Mouse (Mus musculus): ENCODE results near the gene Ets1. TPM values are rescaled to one million over a fixed set of nuclear protein-coding genes. Genes with fewer than 3 reads are reported as not detected.

Ets1 gene
- polyA plus RNA-seq, 1 experiment from 2014 or later: 48.3 TPM

GRCm38 (mm10) chr9:32778866-32779265 lies 142.8 kb downstream of the Ets1 start:
- H3K27me3 ChIP-seq: no peaks in the 10 kb centered on the region
- in situ Hi-C loops (cut with MboI; ENCODE audit: low pct_unique_long_range_greater_than_20kb): no loop called here
- no peak for DNase-seq (ENCODE audit: low read depth, low spot score)
- POLR2A ChIA-PET: interaction anchor here (1.1 kb wide), 1 partner anchor 13 kb away, joined by 3 read pairs; no protein-coding TSS in a partner anchor
- ATAC-seq: no peak
- CTCF ChIA-PET: interaction anchor here (1.4 kb wide), 1 partner anchor 20 kb away, joined by 3 read pairs; no protein-coding TSS in a partner anchor
- no peak for TF ChIP-seq CTCF (IDR thresholded peaks at IDR 0.05)

DNA sequence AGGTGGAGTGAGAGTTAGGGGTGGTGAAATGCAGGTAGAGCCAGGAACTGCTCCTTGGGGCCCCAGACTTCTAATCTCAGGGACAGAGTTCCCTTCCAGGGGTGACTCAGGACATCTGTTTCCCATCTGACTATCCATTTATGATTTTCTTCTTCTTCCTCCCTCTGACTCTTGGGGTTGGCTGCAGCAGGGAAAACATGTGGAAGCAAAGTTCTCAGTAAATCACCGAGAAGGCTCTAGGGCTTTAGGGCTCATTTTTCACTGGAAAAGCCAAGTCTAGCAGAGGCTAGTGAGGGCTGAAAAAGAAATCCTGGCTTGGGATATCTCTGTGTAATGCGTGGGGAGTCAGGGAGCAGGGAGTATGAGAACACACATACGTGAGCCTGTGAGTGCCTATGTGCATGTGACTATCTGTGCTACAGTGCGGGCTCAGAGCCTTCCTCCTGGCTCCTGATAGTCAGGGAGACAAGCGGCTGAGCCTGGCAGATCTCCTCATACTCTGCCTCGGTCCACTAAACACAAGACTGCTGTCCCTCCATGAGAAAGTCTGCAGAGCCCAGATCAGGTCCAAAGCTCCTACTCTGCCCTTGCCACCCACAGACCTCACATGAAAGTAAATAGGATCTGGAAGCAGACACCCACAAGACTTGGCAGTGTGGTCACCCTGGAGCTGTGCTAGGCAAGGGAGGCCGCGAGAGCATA lies 146.5 kb downstream of the Ets1 start:
- CTCF ChIA-PET: interaction anchor here (0.8 to 0.9 kb wide), 2 partner anchors 9 to 14 kb away, joined by 3 read pairs; no protein-coding TSS in a partner anchor
- H3K27me3 ChIP-seq: no peaks in the 10 kb centered on the region
- in situ Hi-C loops (cut with MboI; ENCODE audit: low pct_unique_long_range_greater_than_20kb): no loop called here
- ATAC-seq: no peak
- POLR2A ChIA-PET: no interaction called here
- no peak for TF ChIP-seq CTCF (IDR thresholded peaks at IDR 0.05)
- DNase-seq (ENCODE audit: low read depth, low spot score): no peak

GRCm38 (mm10) chr9:32787091-32787490 lies 151.1 kb downstream of the Ets1 start:
- no peaks in the 10 kb centered on the region for H3K27me3 ChIP-seq
- ChIA-PET CTCF (no interaction called here), POLR2A (interaction anchor here (0.6 kb wide), 1 partner anchor 13 kb away, joined by 3 read pairs; no protein-coding TSS in a partner anchor)
- TF ChIP-seq CTCF (IDR thresholded peaks at IDR 0.05): no peak
- no peak for ATAC-seq
- in situ Hi-C loops (cut with MboI; ENCODE audit: low pct_unique_long_range_greater_than_20kb): no loop called here
- DNase-seq (ENCODE audit: low read depth, low spot score): no peak

- no peak for TF ChIP-seq CTCF (IDR thresholded peaks at IDR 0.05)
- ChIA-PET CTCF (no interaction called here), POLR2A (no interaction called here)
- DNase-seq (ENCODE audit: low read depth, low spot score): no peak
- H3K27me3 ChIP-seq: no peaks in the 10 kb centered on the region
- ATAC-seq: no peak
- in situ Hi-C loops (cut with MboI; ENCODE audit: low pct_unique_long_range_greater_than_20kb): no loop called here
Measured at GRCm38 (mm10) chr9:32787615-32788014, 151.6 kb downstream of the Ets1 start.

DNA sequence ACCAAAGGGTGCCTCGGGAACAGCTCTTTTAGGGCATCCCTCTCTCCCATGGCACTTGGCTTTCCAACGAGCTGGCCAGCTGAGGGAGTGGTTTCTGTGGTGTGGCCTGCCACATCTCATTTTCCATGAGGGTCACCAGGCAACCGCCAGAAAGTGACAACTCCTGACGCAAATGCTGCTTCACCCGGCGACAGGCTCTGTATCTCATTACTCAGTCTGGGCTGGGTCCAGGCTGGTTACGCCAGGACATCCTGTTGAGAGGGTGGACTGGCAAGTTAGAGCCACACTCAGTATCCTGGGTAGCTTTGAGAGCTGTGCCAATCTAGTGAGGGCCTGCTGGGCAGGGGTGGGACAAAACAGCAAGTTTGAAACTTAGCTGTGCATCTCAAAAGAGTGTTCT lies 153.3 kb downstream of the Ets1 start:
- TF ChIP-seq CTCF (IDR thresholded peaks at IDR 0.05): no peak
- no peak for ATAC-seq
- in situ Hi-C loops (cut with MboI; ENCODE audit: low pct_unique_long_range_greater_than_20kb): no loop called here
- POLR2A ChIA-PET: no interaction called here
- DNase-seq (ENCODE audit: low read depth, low spot score): no peak
- CTCF ChIA-PET: interaction anchor here (1.2 kb wide), 1 partner anchor 13 kb away, joined by 3 read pairs; no protein-coding TSS in a partner anchor
- no peaks in the 10 kb centered on the region for H3K27me3 ChIP-seq

GRCm38 (mm10) chr9:32791699-32792098 lies 155.7 kb downstream of the Ets1 start:
- ChIA-PET POLR2A (interaction anchor here (1.2 kb wide), 1 partner anchor 13 kb away, joined by 3 read pairs; no protein-coding TSS in a partner anchor), CTCF (interaction anchor here (0.8 kb wide), 1 partner anchor 10 kb away, joined by 3 read pairs; no protein-coding TSS in a partner anchor)
- no peaks in the 10 kb centered on the region for H3K27me3 ChIP-seq
- DNase-seq (ENCODE audit: low read depth, low spot score): no peak
- no peak for TF ChIP-seq CTCF (IDR thresholded peaks at IDR 0.05)
- in situ Hi-C loops (cut with MboI; ENCODE audit: low pct_unique_long_range_greater_than_20kb): no loop called here
- no peak for ATAC-seq

DNA sequence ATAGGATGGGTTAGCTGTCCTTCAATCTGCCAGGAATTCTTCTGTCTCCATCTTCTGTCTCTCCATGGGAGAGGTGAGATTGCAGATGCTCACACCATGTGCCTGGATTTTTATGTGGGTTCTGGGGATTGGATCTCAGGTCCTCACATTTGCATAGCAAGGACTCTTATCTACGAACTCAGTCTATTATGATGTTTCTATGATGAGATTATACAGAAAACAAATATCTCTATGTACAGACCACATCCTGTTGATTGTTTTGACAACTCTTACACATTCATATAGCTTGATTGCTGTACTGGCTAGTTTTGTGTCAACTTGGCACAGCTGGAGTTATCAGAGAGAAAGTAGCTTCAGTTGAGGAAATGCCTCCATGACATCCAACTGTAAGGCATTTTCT lies 162.2 kb downstream of the Ets1 start:
- in situ Hi-C loops (cut with MboI; ENCODE audit: low pct_unique_long_range_greater_than_20kb): no loop called here
- DNase-seq (ENCODE audit: low read depth, low spot score) (no peak), ATAC-seq (no peak)
- peaks cover 6% of the 10 kb centered on the region for H3K27me3 ChIP-seq
- ChIA-PET CTCF (no interaction called here), POLR2A (no interaction called here)
- TF ChIP-seq CTCF (IDR thresholded peaks at IDR 0.05): no peak

DNA sequence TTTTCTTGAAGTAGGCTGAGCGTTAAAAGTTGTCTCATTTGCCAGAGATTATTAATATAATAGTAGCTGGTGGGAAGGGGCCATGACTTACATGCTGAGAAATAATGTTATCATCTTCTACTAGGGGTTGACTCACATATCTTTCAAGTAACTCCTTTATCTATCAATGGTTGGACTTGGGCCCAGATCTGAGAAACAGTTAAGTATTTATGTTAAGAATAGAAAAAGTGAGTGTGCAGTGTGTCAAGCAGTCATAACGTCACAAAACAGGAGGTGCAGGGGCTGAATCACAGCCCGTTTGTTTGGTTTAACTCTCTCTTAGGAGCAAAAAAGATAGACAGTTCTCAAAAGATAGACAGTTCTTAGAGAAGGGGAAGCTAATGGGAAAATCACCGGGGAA lies 170.1 kb downstream of the Ets1 start:
- in situ Hi-C loops (cut with MboI; ENCODE audit: low pct_unique_long_range_greater_than_20kb): no loop called here
- ATAC-seq (no peak), DNase-seq (ENCODE audit: low read depth, low spot score) (no peak)
- no peak for TF ChIP-seq CTCF (IDR thresholded peaks at IDR 0.05)
- CTCF ChIA-PET: no interaction called here
- POLR2A ChIA-PET: no interaction called here
- H3K27me3 ChIP-seq: peaks cover 6% of the 10 kb centered on the region

Other genes with a start within 250 kb of the Ets1 start
- gene Fli1, start 93.4 kb upstream of the Ets1 start, polyA plus RNA-seq (2021): 1.4 TPM